Mouse (Mus musculus): Measurements from ENCODE around the gene Spata13. TPM values are rescaled to one million over a fixed set of nuclear protein-coding genes. Genes with fewer than 3 reads are reported as not detected.

The Spata13 gene
- polyA plus RNA-seq, 1 experiment from 2014 or later = 14.7 TPM

GRCm38 (mm10) chr14:60753801-60754126 is 120.0 kb downstream of the Spata13 start:
- no peaks in the 10 kb centered on the region for H3K9me3 ChIP-seq (ENCODE audit: control insufficient read depth, low read length)
- no peak overlapping the region for H3K9ac ChIP-seq (ENCODE audit: low read depth, low read length)
- 94% methylated on average over 10 of the region's 10 CpGs for WGBS
- peaks cover 32% of the 10 kb centered on the region for H3K36me3 ChIP-seq (ENCODE audit: control insufficient read depth, insufficient read depth, low read length)
- ATAC-seq (ENCODE audit: low read depth) (no peak), DNase-seq (ENCODE audit: low spot score) (no peak)
- no peak overlapping the region for H3K27ac ChIP-seq (replicated peaks; ENCODE audit: low read depth, low read length)
- no peaks in the 10 kb centered on the region for H3K4me1 ChIP-seq (ENCODE audit: control insufficient read depth, insufficient read depth, low read length)
- no peaks in the 10 kb centered on the region for H3K27me3 ChIP-seq (replicated peaks; ENCODE audit: control insufficient read depth, insufficient read depth, low read length)
- no peak overlapping the region for H3K4me2 ChIP-seq (ENCODE audit: low read depth, low read length)
- no peak overlapping the region for H3K4me3 ChIP-seq (ENCODE audit: low read depth, low read length)

DNA sequence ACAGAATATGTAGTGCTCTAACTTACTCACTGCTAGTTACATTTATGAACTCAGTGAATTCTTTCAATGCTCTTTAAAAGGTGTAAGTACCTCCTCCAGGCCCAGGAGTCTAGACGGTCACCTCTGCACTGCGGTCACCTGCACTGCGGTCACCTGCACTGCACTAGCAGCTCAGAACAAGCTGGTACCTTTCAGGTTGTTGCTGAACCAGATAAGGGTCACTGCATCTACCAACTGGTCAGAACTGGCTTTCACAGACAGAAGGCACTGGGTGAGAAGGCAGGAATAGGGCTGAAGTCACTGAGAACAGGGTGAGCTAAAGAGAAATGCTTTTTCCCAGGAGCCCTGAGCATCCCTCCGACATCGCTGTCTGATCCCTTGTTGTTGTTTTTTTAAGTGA is 120.9 kb downstream of the Spata13 start:
- no peaks in the 10 kb centered on the region for H3K9me3 ChIP-seq (ENCODE audit: control insufficient read depth, low read length)
- no peak for DNase-seq (ENCODE audit: low spot score)
- no peak overlapping the region for H3K4me2 ChIP-seq (ENCODE audit: low read depth, low read length)
- no peaks in the 10 kb centered on the region for H3K4me1 ChIP-seq (ENCODE audit: control insufficient read depth, insufficient read depth, low read length)
- H3K4me3 ChIP-seq (ENCODE audit: low read depth, low read length) = no peak overlapping the region
- 92% methylated on average over 5 of the region's 5 CpGs for WGBS
- H3K27ac ChIP-seq (replicated peaks; ENCODE audit: low read depth, low read length) = no peak overlapping the region
- ATAC-seq (ENCODE audit: low read depth) = no peak
- peaks cover 32% of the 10 kb centered on the region for H3K36me3 ChIP-seq (ENCODE audit: control insufficient read depth, insufficient read depth, low read length)
- no peak overlapping the region for H3K9ac ChIP-seq (ENCODE audit: low read depth, low read length)
- no peaks in the 10 kb centered on the region for H3K27me3 ChIP-seq (replicated peaks; ENCODE audit: control insufficient read depth, insufficient read depth, low read length)

- DNase-seq (ENCODE audit: low spot score) = no peak
- 95% methylated on average over 12 of the region's 15 CpGs for WGBS
- Histone ChIP-seq H3K4me1 (ENCODE audit: control insufficient read depth, insufficient read depth, low read length) (no peaks in the 10 kb centered on the region), H3K27me3 (replicated peaks; ENCODE audit: control insufficient read depth, insufficient read depth, low read length) (no peaks in the 10 kb centered on the region), H3K36me3 (ENCODE audit: control insufficient read depth, insufficient read depth, low read length) (peaks cover 41% of the 10 kb centered on the region), H3K9ac (ENCODE audit: low read depth, low read length) (no peak overlapping the region), H3K4me2 (ENCODE audit: low read depth, low read length) (no peak overlapping the region), H3K27ac (replicated peaks; ENCODE audit: low read depth, low read length) (no peak overlapping the region), H3K9me3 (ENCODE audit: control insufficient read depth, low read length) (no peaks in the 10 kb centered on the region), H3K4me3 (ENCODE audit: low read depth, low read length) (no peak overlapping the region)
- no peak for ATAC-seq (ENCODE audit: low read depth)
These were observed 122.5 kb downstream of the Spata13 start for GRCm38 (mm10) chr14:60756271-60756670.

- WGBS = 98% methylated on average over 8 of the region's 8 CpGs
- H3K4me1 ChIP-seq (ENCODE audit: control insufficient read depth, insufficient read depth, low read length) = no peaks in the 10 kb centered on the region
- H3K4me3 ChIP-seq (ENCODE audit: low read depth, low read length) = no peak overlapping the region
- no peaks in the 10 kb centered on the region for H3K9me3 ChIP-seq (ENCODE audit: control insufficient read depth, low read length)
- no peak for ATAC-seq (ENCODE audit: low read depth)
- H3K9ac ChIP-seq (ENCODE audit: low read depth, low read length) = no peak overlapping the region
- no peaks in the 10 kb centered on the region for H3K27me3 ChIP-seq (replicated peaks; ENCODE audit: control insufficient read depth, insufficient read depth, low read length)
- peaks cover 42% of the 10 kb centered on the region for H3K36me3 ChIP-seq (ENCODE audit: control insufficient read depth, insufficient read depth, low read length)
- no peak overlapping the region for H3K27ac ChIP-seq (replicated peaks; ENCODE audit: low read depth, low read length)
- no peak for DNase-seq (ENCODE audit: low spot score)
- no peak overlapping the region for H3K4me2 ChIP-seq (ENCODE audit: low read depth, low read length)
These were observed 123.5 kb downstream of the Spata13 start for GRCm38 (mm10) chr14:60757265-60757664.

- Histone ChIP-seq H3K4me1 (ENCODE audit: control insufficient read depth, insufficient read depth, low read length) (no peaks in the 10 kb centered on the region), H3K4me2 (ENCODE audit: low read depth, low read length) (no peak overlapping the region), H3K27ac (replicated peaks; ENCODE audit: low read depth, low read length) (no peak overlapping the region), H3K36me3 (ENCODE audit: control insufficient read depth, insufficient read depth, low read length) (peaks cover 42% of the 10 kb centered on the region), H3K9me3 (ENCODE audit: control insufficient read depth, low read length) (no peaks in the 10 kb centered on the region), H3K27me3 (replicated peaks; ENCODE audit: control insufficient read depth, insufficient read depth, low read length) (no peaks in the 10 kb centered on the region), H3K9ac (ENCODE audit: low read depth, low read length) (no peak overlapping the region), H3K4me3 (ENCODE audit: low read depth, low read length) (no peak overlapping the region)
- DNase-seq (ENCODE audit: low spot score) (no peak), ATAC-seq (ENCODE audit: low read depth) (no peak)
- WGBS = 92% methylated on average over 7 of the region's 7 CpGs
These were observed 123.9 kb downstream of the Spata13 start for GRCm38 (mm10) chr14:60757722-60758121.

DNA sequence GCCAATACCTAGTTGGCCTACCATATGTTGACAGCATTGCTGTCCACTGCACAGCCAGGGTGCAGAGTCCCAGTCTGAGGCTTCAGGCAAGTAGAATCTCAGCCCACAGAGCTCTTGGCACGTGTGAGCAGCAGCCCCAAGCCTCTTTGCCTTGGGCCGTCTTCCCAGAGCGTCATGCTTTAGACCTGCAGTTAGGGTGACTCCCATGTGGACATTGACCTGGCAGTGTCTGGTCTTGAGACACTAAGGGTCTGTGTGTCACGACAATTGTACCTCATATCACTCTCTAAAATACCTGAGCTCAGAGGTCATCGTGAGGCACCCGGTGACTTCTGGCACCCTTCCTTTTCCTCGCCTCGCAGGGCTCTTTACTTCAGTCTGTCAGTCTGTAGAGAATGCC is 125.3 kb downstream of the Spata13 start:
- ATAC-seq (ENCODE audit: low read depth) (no peak), DNase-seq (ENCODE audit: low spot score) (no peak)
- no peaks in the 10 kb centered on the region for H3K27me3 ChIP-seq (replicated peaks; ENCODE audit: control insufficient read depth, insufficient read depth, low read length)
- H3K36me3 ChIP-seq (ENCODE audit: control insufficient read depth, insufficient read depth, low read length) = peaks cover 40% of the 10 kb centered on the region
- no peak overlapping the region for H3K9ac ChIP-seq (ENCODE audit: low read depth, low read length)
- no peak overlapping the region for H3K4me3 ChIP-seq (ENCODE audit: low read depth, low read length)
- 87% methylated on average over 8 of the region's 8 CpGs for WGBS
- no peaks in the 10 kb centered on the region for H3K4me1 ChIP-seq (ENCODE audit: control insufficient read depth, insufficient read depth, low read length)
- no peaks in the 10 kb centered on the region for H3K9me3 ChIP-seq (ENCODE audit: control insufficient read depth, low read length)
- H3K27ac ChIP-seq (replicated peaks; ENCODE audit: low read depth, low read length) = no peak overlapping the region
- no peak overlapping the region for H3K4me2 ChIP-seq (ENCODE audit: low read depth, low read length)

DNA sequence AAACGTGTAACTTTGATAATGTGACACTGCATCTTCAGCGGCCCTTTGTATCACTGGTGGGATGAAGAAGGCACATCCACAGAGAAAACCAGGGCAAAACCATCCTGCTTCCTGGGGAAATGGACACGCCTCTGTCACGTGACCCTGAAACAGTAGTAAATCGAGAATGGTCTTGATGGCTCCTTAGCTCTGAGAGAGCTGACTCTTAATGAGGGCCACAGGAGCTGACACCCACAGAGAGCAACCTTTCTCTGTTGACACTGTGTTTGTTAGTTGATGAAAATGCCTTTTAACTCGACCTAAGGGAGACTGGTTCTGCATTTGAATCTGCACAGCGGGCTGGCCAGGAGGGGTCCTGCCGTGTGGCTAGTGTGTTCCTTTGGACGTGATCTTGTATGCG is 128.0 kb downstream of the Spata13 start:
- DNase-seq (ENCODE audit: low spot score) (no peak), ATAC-seq (ENCODE audit: low read depth) (no peak)
- no peaks in the 10 kb centered on the region for H3K9me3 ChIP-seq (ENCODE audit: control insufficient read depth, low read length)
- H3K4me2 ChIP-seq (ENCODE audit: low read depth, low read length) = no peak overlapping the region
- no peak overlapping the region for H3K4me3 ChIP-seq (ENCODE audit: low read depth, low read length)
- WGBS = 74% methylated on average over 10 of the region's 10 CpGs
- H3K27me3 ChIP-seq (replicated peaks; ENCODE audit: control insufficient read depth, insufficient read depth, low read length) = no peaks in the 10 kb centered on the region
- H3K9ac ChIP-seq (ENCODE audit: low read depth, low read length) = no peak overlapping the region
- no peaks in the 10 kb centered on the region for H3K4me1 ChIP-seq (ENCODE audit: control insufficient read depth, insufficient read depth, low read length)
- H3K36me3 ChIP-seq (ENCODE audit: control insufficient read depth, insufficient read depth, low read length) = peaks cover 19% of the 10 kb centered on the region
- H3K27ac ChIP-seq (replicated peaks; ENCODE audit: low read depth, low read length) = no peak overlapping the region

DNA sequence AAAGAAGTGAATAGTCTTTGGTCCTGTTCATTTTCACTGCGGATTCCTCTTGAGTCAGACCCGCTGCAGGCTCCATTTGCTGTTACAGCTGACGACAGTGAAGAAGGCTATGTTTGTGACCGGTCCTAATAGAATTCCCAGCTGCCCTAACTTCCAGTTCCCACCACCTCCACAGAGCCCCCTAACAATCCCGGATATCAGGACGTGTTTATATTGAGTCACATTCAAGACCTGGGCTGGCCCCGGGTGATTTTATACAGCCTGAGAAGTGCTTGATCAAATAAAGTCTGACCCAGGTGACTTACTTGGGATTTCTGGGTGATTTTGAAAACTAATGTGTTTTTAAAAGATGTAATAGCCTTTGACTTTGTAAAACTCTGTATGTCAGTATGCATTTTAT is 129.0 kb downstream of the Spata13 start:
- no peak for ATAC-seq (ENCODE audit: low read depth)
- WGBS = 53% methylated on average over 7 of the region's 7 CpGs

GRCm38 (mm10) chr14:60763746-60764145 is 129.9 kb downstream of the Spata13 start:
- 79% methylated on average over 5 of the region's 5 CpGs for WGBS
- H3K9me3 ChIP-seq (ENCODE audit: control insufficient read depth, low read length) = no peaks in the 10 kb centered on the region
- ATAC-seq (ENCODE audit: low read depth) = no peak
- H3K9ac ChIP-seq (ENCODE audit: low read depth, low read length) = no peak overlapping the region
- no peak overlapping the region for H3K4me3 ChIP-seq (ENCODE audit: low read depth, low read length)
- H3K27ac ChIP-seq (replicated peaks; ENCODE audit: low read depth, low read length) = no peak overlapping the region
- H3K4me1 ChIP-seq (ENCODE audit: control insufficient read depth, insufficient read depth, low read length) = no peaks in the 10 kb centered on the region
- H3K27me3 ChIP-seq (replicated peaks; ENCODE audit: control insufficient read depth, insufficient read depth, low read length) = no peaks in the 10 kb centered on the region
- DNase-seq (ENCODE audit: low spot score) = no peak
- peaks cover 13% of the 10 kb centered on the region; the same call in 1 of the 2 replicates for H3K36me3 ChIP-seq (ENCODE audit: control insufficient read depth, insufficient read depth, low read length)
- no peak overlapping the region for H3K4me2 ChIP-seq (ENCODE audit: low read depth, low read length)

More for the DNA sequence above, 129.0 kb downstream of the Spata13 start:
- Histone ChIP-seq H3K9ac (ENCODE audit: low read depth, low read length) (no peak overlapping the region), H3K36me3 (ENCODE audit: control insufficient read depth, insufficient read depth, low read length) (peaks cover 13% of the 10 kb centered on the region; the same call in 1 of the 2 replicates), H3K9me3 (ENCODE audit: control insufficient read depth, low read length) (no peaks in the 10 kb centered on the region), H3K27me3 (replicated peaks; ENCODE audit: control insufficient read depth, insufficient read depth, low read length) (no peaks in the 10 kb centered on the region), H3K4me3 (ENCODE audit: low read depth, low read length) (no peak overlapping the region), H3K4me1 (ENCODE audit: control insufficient read depth, insufficient read depth, low read length) (no peaks in the 10 kb centered on the region), H3K27ac (replicated peaks; ENCODE audit: low read depth, low read length) (no peak overlapping the region), H3K4me2 (ENCODE audit: low read depth, low read length) (no peak overlapping the region)
- DNase-seq (ENCODE audit: low spot score) = no peak

Data from embryonic facial prominence, embryonic 14.5 days (tissue).